Mouse (Mus musculus) stomach, embryonic 14.5 days (tissue): ENCODE results near the gene Ifitm1. TPM values are rescaled to one million over a fixed set of nuclear protein-coding genes. Genes with fewer than 3 reads are reported as not detected.

Source experiments
- ATAC-seq: fragments of 200-750 bp; cut with Nextera tagmentation; 2 replicates; pipeline ENCODE4 v1.8.0; 2017; ENCODE audit warnings: low read depth, moderate TSS enrichment; ENCODE audit not compliant: insufficient number of reproducible peaks, insufficient read depth, low FRiP score
- H3K27ac ChIP-seq: fragments of 300-500 bp; sonication (generic); 2 replicates; pipeline ENCODE4 v1.5.1; 2014; ENCODE audit warnings: mild to moderate bottlenecking, low read length, moderate library complexity, mixed read lengths
- H3K27me3 ChIP-seq: fragments of 300-500 bp; sonication (generic); 2 replicates; pipeline ENCODE4 v1.6.1; 2014; ENCODE audit warnings: low read length, control low read depth, mixed read lengths; ENCODE audit not compliant: control insufficient read depth, insufficient read depth
- H3K36me3 ChIP-seq: fragments of 300-500 bp; sonication (generic); 2 replicates; pipeline ENCODE4 v1.6.1; 2014; ENCODE audit warnings: mild to moderate bottlenecking, control low read depth, low read length, moderate library complexity, mixed read lengths; ENCODE audit not compliant: control insufficient read depth, insufficient read depth
- H3K4me1 ChIP-seq: fragments of 300-500 bp; sonication (generic); 2 replicates; pipeline ENCODE4 v1.6.1; 2014; ENCODE audit warnings: low read length, control low read depth, mixed read lengths; ENCODE audit not compliant: control insufficient read depth, insufficient read depth
- H3K4me2 ChIP-seq: fragments of 300-500 bp; sonication (generic); replicated peaks from 2 replicates; pipeline ENCODE4 v1.6.1; 2014; ENCODE audit warnings: low read depth, low read length, control low read depth
- H3K4me3 ChIP-seq: fragments of 300-500 bp; sonication (generic); 2 replicates; pipeline ENCODE4 v1.5.1; 2014; ENCODE audit warnings: low read depth, low read length, control low read depth
- H3K9ac ChIP-seq: fragments of 300-500 bp; sonication (generic); replicated peaks from 2 replicates; pipeline ENCODE4 v1.6.1; 2014; ENCODE audit warnings: low read depth, mild to moderate bottlenecking, control low read depth, low read length, moderate library complexity, mixed read lengths
- H3K9me3 ChIP-seq: fragments of 300-500 bp; sonication (generic); 2 replicates; pipeline ENCODE4 v1.6.1; 2016; ENCODE audit warnings: low read depth, low read length, control low read depth; ENCODE audit not compliant: control insufficient read depth
- WGBS: fragments of 180-500 bp; shearing (Covaris S2); extraction: QIAGEN DNeasy Blood & Tissue Kit; methylation state at CpG from one replicate; pipeline ENCODE4 v1.1.7; 2014; 5-methylcytosine and 5-hydroxymethylcytosine counted together
- polyA plus RNA-seq: library from polyadenylated mRNA; unstranded; fragments of >200 nt; fragmentation: Nextera tagmentation; extraction: Ambion mirVana; gene quantifications from 2 replicates; pipeline ENCODE4 v1.2.1, GENCODE M21; 2014

Ifitm1 gene
- 241 and 289 TPM in 2 replicates for polyA plus RNA-seq

DNA sequence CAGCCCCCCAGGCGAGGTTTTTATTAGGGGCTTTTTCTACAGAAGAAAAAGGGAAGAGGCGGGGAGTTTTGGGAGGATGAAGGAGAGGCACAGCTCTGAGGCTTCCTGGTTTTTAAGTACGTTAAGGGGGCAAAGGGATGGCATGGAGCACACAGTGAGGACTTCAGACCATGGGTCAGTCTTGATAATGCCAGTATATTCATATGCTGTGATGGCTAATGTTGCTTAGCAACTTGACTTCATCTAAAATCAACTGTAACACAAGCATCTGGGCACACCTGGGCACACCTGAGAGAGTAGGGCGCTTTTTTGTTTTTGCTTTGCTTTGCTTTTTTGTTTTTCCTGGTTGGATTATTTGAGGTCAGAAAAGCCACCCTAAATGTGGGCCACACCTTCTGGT lies at the start of gene Ifitm1:
TSS of gene Ifitm1 (plus strand) at position 301 of the 400 bp plus-strand sequence.
- Histone ChIP-seq H3K27ac (peak within 1 kb of the TSS; percentile 84), H3K4me3 (peak within 1 kb of the TSS; percentile 26)
- WGBS = 91% methylated on average over 4 of the region's 4 CpGs

DNA sequence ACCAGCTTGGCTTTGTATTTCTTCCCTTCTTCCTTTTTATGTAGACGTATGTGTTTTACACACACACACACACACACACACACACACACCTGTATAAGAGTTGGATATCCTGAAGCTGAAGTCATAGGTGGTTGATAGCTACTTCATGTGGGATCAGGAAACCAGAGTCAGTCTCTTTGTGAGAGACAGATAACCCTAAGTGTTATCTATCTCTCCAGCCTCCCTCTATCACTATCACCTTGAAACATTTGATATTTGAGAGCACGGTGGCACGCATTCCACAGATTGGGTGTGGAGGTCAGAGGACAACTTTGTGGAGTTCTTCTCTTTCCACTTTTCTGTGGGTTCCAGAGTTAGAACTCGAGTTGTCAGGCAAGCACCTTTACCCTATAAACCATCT lies 47.1 kb upstream of the Ifitm1 start:
- H3K4me3 ChIP-seq = no peak overlapping the region
- no peaks in the 10 kb centered on the region for H3K9me3 ChIP-seq
- no peak overlapping the region for H3K4me2 ChIP-seq
- H3K27ac ChIP-seq = no peak overlapping the region
- peaks cover 36% of the 10 kb centered on the region for H3K27me3 ChIP-seq
- ATAC-seq = no peak
- H3K36me3 ChIP-seq = no peaks in the 10 kb centered on the region
- peaks cover 10% of the 10 kb centered on the region; the same call in 1 of the 2 replicates for H3K4me1 ChIP-seq
- WGBS = 57% methylated on average over 4 of the region's 4 CpGs
- H3K9ac ChIP-seq = no peak overlapping the region

More for the DNA sequence above, at the start of gene Ifitm1:
- Histone ChIP-seq H3K4me1 (peaks cover 33% of the 10 kb centered on the region), H3K9me3 (no peaks in the 10 kb centered on the region), H3K4me2 (peak within 1 kb of the TSS; percentile 57), H3K9ac (no peak within 1 kb of the TSS), H3K27me3 (no peaks in the 10 kb centered on the region), H3K36me3 (no peaks in the 10 kb centered on the region)
- ATAC-seq = no peak

DNA sequence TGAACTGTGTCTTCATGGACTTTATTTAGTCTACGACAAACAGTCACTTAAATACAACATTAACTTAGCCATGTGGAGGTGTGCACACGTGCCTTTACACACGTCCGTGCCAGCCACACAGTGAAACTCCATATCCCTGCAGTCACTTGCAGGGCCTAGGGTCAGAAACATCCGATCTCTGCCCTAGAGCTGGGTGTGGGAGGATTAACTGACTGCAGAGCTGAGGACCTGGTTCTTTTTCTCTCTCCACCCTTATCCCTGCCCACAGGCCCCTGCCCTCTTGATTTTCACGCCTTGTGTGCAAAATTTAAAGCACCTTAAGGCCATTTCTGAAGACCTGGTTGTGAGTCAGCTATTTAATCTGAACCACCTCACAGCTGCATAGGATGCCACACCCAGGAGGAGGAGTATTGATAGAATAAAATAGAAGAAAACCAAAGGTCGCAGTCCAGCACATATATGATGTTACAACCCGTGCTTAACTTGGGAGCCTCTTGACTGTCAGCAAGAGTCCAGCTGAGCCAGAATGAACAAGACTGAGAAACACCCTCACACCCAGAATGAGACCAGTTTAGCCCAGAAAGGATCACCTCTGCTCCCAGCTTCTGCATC lies 46.5 kb upstream of the Ifitm1 start, which contains the start of gene Nlrp6:
TSS of gene Nlrp6 (plus strand) at position 485 of the 612 bp plus-strand sequence.
- Histone ChIP-seq H3K9me3 (no peaks in the 10 kb centered on the region), H3K4me2 (no peak within 1 kb of the TSS), H3K27ac (no peak within 1 kb of the TSS), H3K36me3 (no peaks in the 10 kb centered on the region), H3K27me3 (peaks cover 36% of the 10 kb centered on the region), H3K9ac (no peak within 1 kb of the TSS), H3K4me1 (peaks cover 10% of the 10 kb centered on the region; the same call in 1 of the 2 replicates), H3K4me3 (no peak within 1 kb of the TSS)
- no peak for ATAC-seq
- WGBS = 67% methylated on average over 8 of the region's 8 CpGs

DNA sequence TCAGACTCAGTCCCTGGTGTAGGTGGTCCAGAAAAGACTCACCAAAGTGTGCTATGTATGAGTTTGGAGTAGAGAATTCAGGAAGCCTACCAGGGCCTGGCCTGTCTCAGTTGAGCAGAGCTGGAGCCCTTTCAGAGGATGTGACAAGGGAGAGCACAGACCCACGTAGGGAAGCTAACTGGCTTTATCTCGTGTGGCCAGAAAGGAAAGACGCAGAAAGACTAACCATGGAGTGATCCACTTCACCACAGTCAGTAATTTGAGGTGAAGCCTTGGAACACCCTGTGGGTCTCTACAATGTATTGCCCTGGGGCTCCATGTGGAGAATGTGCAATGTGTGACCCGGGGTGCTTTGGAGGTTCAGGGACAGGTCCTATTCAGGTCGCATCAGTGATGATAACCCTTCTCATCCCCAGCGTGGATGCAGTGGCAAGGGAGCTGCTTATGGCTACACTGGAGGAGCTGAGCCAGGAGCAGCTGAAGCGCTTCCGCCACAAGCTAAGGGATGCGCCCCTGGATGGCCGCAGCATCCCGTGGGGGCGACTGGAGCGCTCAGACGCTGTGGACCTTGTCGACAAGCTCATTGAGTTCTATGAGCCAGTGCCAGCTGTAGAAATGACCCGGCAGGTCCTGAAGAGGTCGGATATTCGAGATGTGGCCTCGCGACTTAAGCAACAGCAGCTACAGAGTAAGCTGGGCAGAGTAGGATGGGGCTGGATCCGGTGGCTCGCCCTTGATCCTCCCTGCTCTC lies 45.6 kb upstream of the Ifitm1 start:
- ATAC-seq = no peak
- WGBS = 30% methylated on average over 22 of the region's 22 CpGs
- Histone ChIP-seq H3K27ac (no peak overlapping the region), H3K36me3 (no peaks in the 10 kb centered on the region), H3K4me1 (peaks cover 10% of the 10 kb centered on the region; the same call in 1 of the 2 replicates), H3K9ac (no peak overlapping the region), H3K4me2 (no peak overlapping the region), H3K4me3 (no peak overlapping the region), H3K27me3 (peaks cover 36% of the 10 kb centered on the region), H3K9me3 (no peaks in the 10 kb centered on the region)

DNA sequence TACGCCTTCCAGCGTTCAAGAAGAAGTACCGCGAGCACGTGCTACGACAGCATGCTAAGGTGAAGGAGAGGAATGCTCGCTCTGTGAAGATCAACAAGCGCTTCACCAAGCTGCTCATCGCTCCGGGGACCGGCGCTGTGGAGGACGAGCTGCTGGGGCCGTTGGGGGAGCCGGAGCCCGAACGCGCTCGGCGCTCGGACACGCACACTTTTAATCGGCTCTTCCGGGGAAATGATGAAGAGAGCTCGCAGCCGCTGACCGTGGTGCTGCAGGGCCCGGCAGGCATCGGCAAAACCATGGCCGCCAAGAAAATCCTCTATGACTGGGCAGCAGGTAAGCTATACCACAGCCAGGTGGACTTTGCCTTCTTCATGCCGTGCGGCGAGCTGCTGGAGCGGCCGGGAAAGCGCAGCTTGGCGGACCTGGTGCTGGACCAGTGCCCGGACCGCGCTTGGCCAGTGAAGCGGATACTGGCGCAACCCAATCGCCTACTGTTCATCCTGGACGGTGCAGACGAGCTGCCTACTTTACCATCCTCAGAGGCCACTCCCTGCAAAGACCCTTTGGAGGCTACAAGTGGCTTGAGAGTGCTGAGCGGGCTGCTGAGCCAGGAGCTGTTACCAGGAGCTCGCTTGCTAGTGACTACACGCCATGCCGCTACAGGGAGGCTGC lies 44.5 kb upstream of the Ifitm1 start:
- peak; percentile 31; the same call in 1 of the 2 replicates for ATAC-seq
- H3K27ac ChIP-seq = no peak overlapping the region

DNA sequence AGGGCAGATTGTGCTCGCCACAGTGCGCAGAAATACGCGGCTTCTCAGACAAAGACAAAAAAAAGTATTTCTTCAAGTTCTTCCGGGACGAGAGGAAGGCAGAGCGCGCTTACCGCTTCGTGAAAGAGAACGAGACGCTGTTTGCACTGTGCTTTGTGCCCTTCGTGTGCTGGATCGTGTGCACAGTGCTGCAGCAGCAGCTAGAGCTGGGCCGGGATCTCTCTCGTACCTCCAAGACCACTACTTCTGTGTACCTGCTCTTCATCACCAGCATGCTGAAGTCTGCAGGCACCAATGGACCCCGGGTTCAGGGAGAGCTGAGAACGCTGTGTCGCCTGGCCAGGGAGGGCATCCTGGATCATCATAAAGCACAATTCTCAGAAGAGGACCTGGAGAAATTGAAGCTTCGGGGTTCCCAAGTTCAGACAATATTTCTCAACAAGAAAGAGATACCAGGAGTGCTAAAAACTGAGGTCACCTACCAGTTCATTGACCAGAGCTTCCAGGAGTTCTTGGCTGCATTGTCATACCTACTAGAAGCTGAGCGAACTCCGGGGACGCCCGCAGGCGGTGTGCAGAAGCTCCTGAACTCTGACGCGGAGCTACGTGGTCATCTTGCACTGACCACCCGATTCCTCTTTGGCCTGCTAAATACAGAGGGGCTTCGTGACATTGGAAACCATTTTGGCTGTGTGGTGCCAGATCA lies 43.8 kb upstream of the Ifitm1 start:
- Histone ChIP-seq H3K4me3 (peak overlapping the region; percentile 28), H3K9ac (no peak overlapping the region; the same call in 1 of the 2 replicates), H3K9me3 (no peaks in the 10 kb centered on the region), H3K36me3 (no peaks in the 10 kb centered on the region), H3K27ac (no peak overlapping the region), H3K4me1 (peaks cover 10% of the 10 kb centered on the region; the same call in 1 of the 2 replicates), H3K4me2 (peak overlapping the region; percentile 56), H3K27me3 (peaks cover 36% of the 10 kb centered on the region)
- no peak for ATAC-seq
- WGBS = 26% methylated on average over 30 of the region's 30 CpGs

More for the DNA sequence above, 44.5 kb upstream of the Ifitm1 start:
- no peaks in the 10 kb centered on the region for H3K9me3 ChIP-seq
- H3K9ac ChIP-seq = no peak overlapping the region
- WGBS = under 1% methylated on average over 49 of the region's 49 CpGs
- no peaks in the 10 kb centered on the region for H3K36me3 ChIP-seq
- H3K4me2 ChIP-seq = peak overlapping the region; percentile 56
- peaks cover 10% of the 10 kb centered on the region; the same call in 1 of the 2 replicates for H3K4me1 ChIP-seq
- H3K4me3 ChIP-seq = peak overlapping the region; percentile 28
- peaks cover 36% of the 10 kb centered on the region for H3K27me3 ChIP-seq

DNA sequence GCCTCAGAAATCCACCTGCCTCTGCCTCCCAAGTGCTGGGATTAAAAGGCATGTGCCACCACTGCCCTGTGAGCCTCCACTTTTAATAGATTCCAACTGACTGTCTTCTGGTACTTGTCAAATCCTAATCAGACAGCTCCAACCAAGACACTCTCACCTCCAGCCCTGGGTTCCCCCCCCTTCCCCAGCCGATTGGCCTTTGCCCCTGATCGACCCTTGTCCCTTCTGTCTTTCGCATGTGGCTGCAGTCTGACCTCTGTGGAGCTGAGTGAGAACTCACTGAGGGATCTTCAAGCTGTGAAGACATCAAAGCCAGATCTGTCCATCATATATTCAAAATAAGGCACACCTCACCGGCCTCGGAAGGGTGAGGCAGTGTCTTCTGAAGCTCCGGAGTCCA lies 39.8 kb upstream of the Ifitm1 start:
- H3K9me3 ChIP-seq = no peaks in the 10 kb centered on the region
- WGBS = 79% methylated on average over 6 of the region's 6 CpGs
- H3K4me3 ChIP-seq = no peak overlapping the region
- H3K27ac ChIP-seq = no peak overlapping the region
- H3K27me3 ChIP-seq = peaks cover 24% of the 10 kb centered on the region
- H3K4me1 ChIP-seq = peaks cover 9% of the 10 kb centered on the region; the same call in 1 of the 2 replicates
- H3K9ac ChIP-seq = no peak overlapping the region
- ATAC-seq = no peak
- no peak overlapping the region for H3K4me2 ChIP-seq
- H3K36me3 ChIP-seq = no peaks in the 10 kb centered on the region

DNA sequence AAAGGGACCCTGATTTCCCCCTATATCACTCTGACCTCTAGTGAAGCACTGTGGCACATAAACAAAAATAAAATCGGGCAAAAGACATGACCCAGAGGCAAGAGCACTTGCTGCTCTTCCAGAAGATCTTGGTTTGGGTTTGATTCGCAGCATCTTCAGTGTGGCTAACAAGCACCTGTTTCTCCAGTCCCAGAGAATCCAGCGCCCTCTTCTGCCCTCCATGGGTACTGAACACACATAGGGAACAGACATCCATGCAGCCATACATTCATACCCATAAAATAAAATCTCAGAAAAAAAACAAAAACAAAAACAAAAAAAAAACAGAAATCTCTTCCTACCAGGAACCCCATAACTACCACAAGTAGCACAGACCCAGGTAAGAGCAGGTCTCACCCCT lies 28.6 kb upstream of the Ifitm1 start:
- Histone ChIP-seq H3K9me3 (no peaks in the 10 kb centered on the region), H3K4me2 (no peak overlapping the region), H3K36me3 (no peaks in the 10 kb centered on the region), H3K9ac (no peak overlapping the region), H3K27ac (no peak overlapping the region), H3K27me3 (no peaks in the 10 kb centered on the region), H3K4me1 (peaks cover 15% of the 10 kb centered on the region; the same call in 1 of the 2 replicates), H3K4me3 (no peak overlapping the region)
- WGBS = 42% methylated on average over 3 of the region's 3 CpGs
- no peak for ATAC-seq
